10 mouse cellular contexts compared by ENCODE assay signal in genomic region chr5:147721438-147721837, GRCm38 (mm10). TPM values are rescaled to one million over a fixed set of nuclear protein-coding genes. Genes with fewer than 3 reads are reported as not detected.
DNase-seq lines count a peak whose midpoint lies in the region; ATAC-seq and TF ChIP-seq lines count a peak whose summit lies in the region.
"Had no signal": no experiment of that assay in that cellular context is flagged by ENCODE, and none has a peak within 500 bp of the region (broad histone marks: within the 10 kb centered on the region; RNA-seq: fewer than 3 reads in every experiment).

No protein-coding gene starts in this region.

- H3K27me3 ChIP-seq in heart, embryonic 10.5 days (ENCODE audit: insufficient read depth, poor library complexity, severe bottlenecking): peaks cover 64% of the 10 kb centered on the region
- peaks cover 96% of the 10 kb centered on the region for H3K27me3 ChIP-seq in kidney, embryonic 15.5 days
- peaks cover 62% of the 10 kb centered on the region for H3K27me3 ChIP-seq in forebrain, embryonic 14.5 days (replicated peaks; ENCODE audit: control insufficient read depth, insufficient read depth, low read length)
- peaks cover 59% of the 10 kb centered on the region for H3K27me3 ChIP-seq in midbrain, embryonic 14.5 days (ENCODE audit: control insufficient read depth, insufficient read depth, low read length)

- H3K27ac ChIP-seq in layer of hippocampus, adult 2 months: no peak overlapping the region; the same call in 1 of the 2 replicates
- H3K27ac ChIP-seq in heart, embryonic 10.5 days: no peak overlapping the region
- H3K27ac ChIP-seq in kidney, embryonic 15.5 days: 0 out of 2 replicates have a peak overlapping the region, but pooled peaks have one; percentile 39
- no peak overlapping the region for H3K27ac ChIP-seq in forebrain, embryonic 14.5 days (ENCODE audit: low read depth, low read length)
- H3K27ac ChIP-seq in midbrain, embryonic 14.5 days (replicated peaks; ENCODE audit: low read depth, low read length): no peak overlapping the region
- H3K27ac ChIP-seq: hindbrain, embryonic 15.5 days; limb, embryonic 15.5 days had no signal

- no peak for ATAC-seq in kidney, embryonic 15.5 days (replicated peaks; ENCODE audit: low FRiP score)
- ATAC-seq in forebrain, embryonic 14.5 days: no peak
- no peak for ATAC-seq in midbrain, embryonic 14.5 days (ENCODE audit: low FRiP score, low TSS enrichment)

- H3K4me1 ChIP-seq in heart, embryonic 10.5 days: peaks cover 33% of the 10 kb centered on the region
- H3K4me1 ChIP-seq in kidney, embryonic 15.5 days: peaks cover 21% of the 10 kb centered on the region
- peaks cover 15% of the 10 kb centered on the region; the same call in 1 of the 2 replicates for H3K4me1 ChIP-seq in forebrain, embryonic 14.5 days (ENCODE audit: control insufficient read depth, insufficient read depth, low read length)
- peaks cover 16% of the 10 kb centered on the region; the same call in 1 of the 2 replicates for H3K4me1 ChIP-seq in midbrain, embryonic 14.5 days (ENCODE audit: control insufficient read depth, insufficient read depth, low read length)

- no peak overlapping the region for H3K9ac ChIP-seq in kidney, embryonic 15.5 days
- no peak overlapping the region for H3K9ac ChIP-seq in forebrain, embryonic 14.5 days (ENCODE audit: low read length)
- H3K9ac ChIP-seq in midbrain, embryonic 14.5 days (replicated peaks; ENCODE audit: low read length): no peak overlapping the region
- H3K9ac ChIP-seq: hindbrain, embryonic 15.5 days; limb, embryonic 15.5 days had no signal

- H3K4me3 ChIP-seq in layer of hippocampus, adult 2 months: peak overlapping the region; percentile 20
- peak overlapping the region; percentile 29; the same call in 1 of the 2 replicates for H3K4me3 ChIP-seq in heart, embryonic 10.5 days
- H3K4me3 ChIP-seq in kidney, embryonic 15.5 days (replicated peaks): no peak overlapping the region
- no peak overlapping the region for H3K4me3 ChIP-seq in forebrain, embryonic 14.5 days (ENCODE audit: low read depth, low read length)
- H3K4me3 ChIP-seq in midbrain, embryonic 14.5 days (replicated peaks; ENCODE audit: low read depth, low read length): no peak overlapping the region
- H3K4me3 ChIP-seq: hindbrain, embryonic 15.5 days; limb, embryonic 15.5 days had no signal

- H3K4me2 ChIP-seq in kidney, embryonic 15.5 days: peak overlapping the region; percentile 19; the same call in 1 of the 2 replicates
- H3K4me2 ChIP-seq in forebrain, embryonic 14.5 days (ENCODE audit: low read length): no peak overlapping the region
- H3K4me2 ChIP-seq in midbrain, embryonic 14.5 days (ENCODE audit: low read length): no peak overlapping the region
- H3K4me2 ChIP-seq: hindbrain, embryonic 15.5 days; limb, embryonic 15.5 days had no signal

- TF ChIP-seq CTCF in layer of hippocampus, adult 2 months (conservative IDR thresholded peaks at IDR 0.05): no peak

- 29% methylated on average over 8 of the region's 8 CpGs for WGBS in heart, embryonic 10.5 days
- WGBS in kidney, embryonic 15.5 days: 20% methylated on average over 8 of the region's 8 CpGs
- 26% methylated on average over 8 of the region's 8 CpGs for WGBS in forebrain, embryonic 14.5 days
- 23% methylated on average over 8 of the region's 8 CpGs for WGBS in midbrain, embryonic 14.5 days

- H3K9me3 ChIP-seq in heart, embryonic 10.5 days: no peaks in the 10 kb centered on the region
- H3K9me3 ChIP-seq in kidney, embryonic 15.5 days (replicated peaks): no peaks in the 10 kb centered on the region
- H3K9me3 ChIP-seq in forebrain, embryonic 14.5 days (replicated peaks; ENCODE audit: control insufficient read depth, low read length): no peaks in the 10 kb centered on the region
- no peaks in the 10 kb centered on the region for H3K9me3 ChIP-seq in midbrain, embryonic 14.5 days (ENCODE audit: control insufficient read depth, low read length)
- H3K9me3 ChIP-seq: hindbrain, embryonic 15.5 days; limb, embryonic 15.5 days had no signal

- DNase-seq in layer of hippocampus, adult 2 months (ENCODE audit: low spot score in 2 of 2): no peak
- no peak for DNase-seq in layer of hippocampus, postnatal 10 days (ENCODE audit: low spot score in 2 of 2)
- DNase-seq in heart, embryonic 10.5 days (ENCODE audit: low spot score): peak; percentile 75
- peak; percentile 57 for DNase-seq in lung, postnatal 10 days
- DNase-seq in left cerebral cortex, adult 8-10 months (ENCODE audit: low spot score in 2 of 2): no peak
- DNase-seq in forebrain, embryonic 14.5 days (ENCODE audit: low spot score): no peak
- DNase-seq in midbrain, embryonic 14.5 days: no peak

- H3K36me3 ChIP-seq in heart, embryonic 10.5 days: no peaks in the 10 kb centered on the region
- no peaks in the 10 kb centered on the region for H3K36me3 ChIP-seq in kidney, embryonic 15.5 days
- no peaks in the 10 kb centered on the region for H3K36me3 ChIP-seq in forebrain, embryonic 14.5 days (ENCODE audit: control insufficient read depth, insufficient read depth, low read length)
- no peaks in the 10 kb centered on the region for H3K36me3 ChIP-seq in midbrain, embryonic 14.5 days (ENCODE audit: control insufficient read depth, insufficient read depth, low read length)
- H3K36me3 ChIP-seq: hindbrain, embryonic 15.5 days; limb, embryonic 15.5 days had no signal

RNA-seq across cellular contexts. Expression of gene Flt1, which starts 4.4 kb away (rescaled TPM):
- 10 to 100 TPM; 31.7 to 34.7 TPM for total RNA-seq in layer of hippocampus, adult 2 months (2021)
- 10 to 100 TPM; 27.0 to 29.0 TPM for total RNA-seq in layer of hippocampus, postnatal 10 days (2021)
- 20.6 and 21.6 TPM in 2 replicates for polyA plus RNA-seq in heart, embryonic 10.5 days (2016; fragmentation: Nextera tagmentation; extraction: Ambion mirVana)
- polyA plus RNA-seq in kidney, embryonic 15.5 days (2015; fragmentation: Nextera tagmentation; extraction: Ambion mirVana): 17.5 and 19.4 TPM in 2 replicates
- 10 to 100 TPM; 32.9 to 40.4 (median 35.7) TPM for total RNA-seq in left cerebral cortex, adult 8-10 months (2022)
- 6.5 and 7.6 TPM in 2 replicates for polyA plus RNA-seq in forebrain, embryonic 14.5 days (2014; fragmentation: Nextera tagmentation; extraction: Ambion mirVana)
- 6.5 and 10.8 TPM in 2 replicates for polyA plus RNA-seq in midbrain, embryonic 14.5 days (2014; fragmentation: Nextera tagmentation; extraction: Ambion mirVana)

Comparison
In these comparisons a context has a peak if more than half of its experiments do, and no peak if none do; other contexts are left out.
1. DNase-seq: peak in heart, embryonic 10.5 days (single experiment) and lung, postnatal 10 days (single experiment); none in layer of hippocampus, adult 2 months (0 of 2), layer of hippocampus, postnatal 10 days (0 of 2), left cerebral cortex, adult 8-10 months (0 of 2), forebrain, embryonic 14.5 days (single experiment) and midbrain, embryonic 14.5 days (single experiment).
2. H3K4me3 ChIP-seq: peak in layer of hippocampus, adult 2 months (single experiment) and heart, embryonic 10.5 days (single experiment); none in kidney, embryonic 15.5 days (single experiment), forebrain, embryonic 14.5 days (single experiment) and midbrain, embryonic 14.5 days (single experiment).